Mouse (Mus musculus): Measurements from ENCODE around the gene Sik1.

DNA sequence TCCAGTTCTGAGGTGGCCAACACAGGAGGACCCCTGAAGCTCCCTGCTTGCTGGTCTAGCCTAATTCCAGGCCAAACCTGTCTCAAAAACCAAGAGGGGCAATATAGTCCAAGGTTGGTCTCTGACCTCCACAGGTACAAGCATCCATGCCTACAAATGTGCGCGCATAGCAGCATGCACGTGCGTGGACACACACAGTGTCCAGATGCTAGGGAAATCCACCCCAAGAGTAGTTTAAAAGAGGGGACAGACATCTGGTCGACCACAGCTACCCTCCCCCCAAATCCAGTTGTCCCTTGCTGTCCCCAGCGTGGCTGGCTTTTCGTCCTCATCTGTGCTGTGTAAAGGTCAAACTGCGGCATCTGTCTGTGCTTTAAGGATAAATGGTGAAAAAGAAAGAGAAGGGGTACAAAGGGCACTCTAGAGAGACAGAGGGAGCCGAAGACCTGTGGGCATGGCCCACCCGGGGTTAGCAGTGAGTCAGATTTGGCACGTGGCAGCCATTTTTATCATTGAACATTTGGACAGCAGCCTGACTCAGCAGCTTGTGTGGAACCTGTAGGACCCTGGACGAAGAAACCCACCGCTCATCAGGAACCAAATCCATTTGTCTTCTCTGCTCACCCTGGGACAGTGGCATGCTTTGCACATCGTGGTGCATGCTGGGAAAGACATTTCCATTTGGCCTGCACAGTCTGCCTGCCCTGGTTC lies 23.6 kb downstream of the Sik1 start:
- TF ChIP-seq E2F4 (IDR thresholded peaks at IDR 0.05; ENCODE audit: insufficient replicate concordance, low read depth, low read length) (no peak), USF1 (IDR thresholded peaks at IDR 0.05; ENCODE audit: low read depth, low read length) (no peak), POLR2A (IDR thresholded peaks at IDR 0.05; ENCODE audit: low read depth, low read length) (no peak), CTCF (conservative IDR thresholded peaks at IDR 0.05 in 1 of 2, IDR thresholded peaks at IDR 0.05 in 1 of 2; ENCODE audit: low read depth in 2 of 2, low read length in 2 of 2) (no peak), MEF2A (IDR thresholded peaks at IDR 0.05; ENCODE audit: borderline replicate concordance, low read depth, low read length) (no peak), TCF12 (IDR thresholded peaks at IDR 0.05; ENCODE audit: low read depth, low read length) (no peak; the same call in 1 of the 2 replicates), MAFK (IDR thresholded peaks at IDR 0.05; ENCODE audit: insufficient replicate concordance, low read length) (no peak; the same call in 1 of the 2 replicates)

All from CH12.LX (cell line).